Mouse (Mus musculus): Measurements from ENCODE around the gene Maco1. TPM values are rescaled to one million over a fixed set of nuclear protein-coding genes. Genes with fewer than 3 reads are reported as not detected.
A peak's percentile ranks its signal among the peaks of the same experiment; 100 is the strongest.

The Maco1 gene
- polyA plus RNA-seq, 1 experiment from 2014 or later = 43.5 TPM

GRCm38 (mm10) chr4:134876171-134876570 is 23.0 kb upstream of the Maco1 start:
- WGBS = 74% methylated on average over 9 of the region's 9 CpGs
- H3K4me3 ChIP-seq (ENCODE audit: low read length) = no peak overlapping the region
- no peak overlapping the region for H3K9ac ChIP-seq (ENCODE audit: low read depth, low read length)
- H3K36me3 ChIP-seq (ENCODE audit: control insufficient read depth, insufficient read depth, low read length) = no peaks in the 10 kb centered on the region
- ATAC-seq (ENCODE audit: low FRiP score, low TSS enrichment) = no peak
- no peak overlapping the region for H3K4me2 ChIP-seq (replicated peaks; ENCODE audit: low read depth, low read length)
- H3K27me3 ChIP-seq (ENCODE audit: control insufficient read depth, insufficient read depth, low read length) = no peaks in the 10 kb centered on the region
- peaks cover 8% of the 10 kb centered on the region; the same call in 1 of the 2 replicates for H3K4me1 ChIP-seq (ENCODE audit: control insufficient read depth, insufficient read depth, low read length)
- no peak overlapping the region for H3K27ac ChIP-seq (ENCODE audit: low read depth, low read length)
- no peaks in the 10 kb centered on the region for H3K9me3 ChIP-seq (ENCODE audit: control insufficient read depth, low read length)

DNA sequence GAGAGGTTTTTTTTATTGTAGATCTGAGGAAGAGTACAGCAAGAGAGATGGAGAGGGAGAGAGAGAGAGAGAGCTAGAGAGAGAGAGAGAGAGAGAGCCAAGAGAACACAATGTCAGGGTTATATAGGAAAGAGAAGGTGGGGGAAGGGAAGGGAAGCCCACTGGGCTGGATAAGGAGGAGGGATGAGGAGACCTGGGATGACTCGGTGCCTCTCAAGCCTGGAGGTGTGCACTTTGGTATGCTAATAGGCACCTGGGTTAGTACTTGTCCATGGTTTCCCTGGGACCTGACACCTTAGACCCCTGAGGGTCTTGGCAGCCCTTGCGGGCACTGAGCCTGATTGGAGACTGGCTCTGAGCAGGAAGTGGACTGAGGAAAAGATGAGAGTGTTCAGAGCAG is 18.8 kb upstream of the Maco1 start:
- H3K9me3 ChIP-seq (ENCODE audit: control insufficient read depth, low read length) = no peaks in the 10 kb centered on the region
- no peaks in the 10 kb centered on the region for H3K36me3 ChIP-seq (ENCODE audit: control insufficient read depth, insufficient read depth, low read length)
- H3K4me3 ChIP-seq (ENCODE audit: low read length) = no peak overlapping the region
- peaks cover 9% of the 10 kb centered on the region for H3K4me1 ChIP-seq (ENCODE audit: control insufficient read depth, insufficient read depth, low read length)
- no peak overlapping the region for H3K9ac ChIP-seq (ENCODE audit: low read depth, low read length)
- no peak for ATAC-seq (ENCODE audit: low FRiP score, low TSS enrichment)
- H3K27me3 ChIP-seq (ENCODE audit: control insufficient read depth, insufficient read depth, low read length) = peaks cover 10% of the 10 kb centered on the region
- H3K4me2 ChIP-seq (replicated peaks; ENCODE audit: low read depth, low read length) = no peak overlapping the region
- H3K27ac ChIP-seq (ENCODE audit: low read depth, low read length) = no peak overlapping the region
- 58% methylated on average over 2 of the region's 2 CpGs for WGBS

GRCm38 (mm10) chr4:134871477-134871876 is 18.3 kb upstream of the Maco1 start:
- H3K4me2 ChIP-seq (replicated peaks; ENCODE audit: low read depth, low read length) = no peak overlapping the region
- peaks cover 10% of the 10 kb centered on the region for H3K27me3 ChIP-seq (ENCODE audit: control insufficient read depth, insufficient read depth, low read length)
- H3K4me1 ChIP-seq (ENCODE audit: control insufficient read depth, insufficient read depth, low read length) = peaks cover 9% of the 10 kb centered on the region
- H3K9ac ChIP-seq (ENCODE audit: low read depth, low read length) = no peak overlapping the region
- 51% methylated on average over 4 of the region's 4 CpGs for WGBS
- no peak for ATAC-seq (ENCODE audit: low FRiP score, low TSS enrichment)
- H3K4me3 ChIP-seq (ENCODE audit: low read length) = no peak overlapping the region
- no peak overlapping the region for H3K27ac ChIP-seq (ENCODE audit: low read depth, low read length)
- H3K36me3 ChIP-seq (ENCODE audit: control insufficient read depth, insufficient read depth, low read length) = no peaks in the 10 kb centered on the region
- no peaks in the 10 kb centered on the region for H3K9me3 ChIP-seq (ENCODE audit: control insufficient read depth, low read length)

DNA sequence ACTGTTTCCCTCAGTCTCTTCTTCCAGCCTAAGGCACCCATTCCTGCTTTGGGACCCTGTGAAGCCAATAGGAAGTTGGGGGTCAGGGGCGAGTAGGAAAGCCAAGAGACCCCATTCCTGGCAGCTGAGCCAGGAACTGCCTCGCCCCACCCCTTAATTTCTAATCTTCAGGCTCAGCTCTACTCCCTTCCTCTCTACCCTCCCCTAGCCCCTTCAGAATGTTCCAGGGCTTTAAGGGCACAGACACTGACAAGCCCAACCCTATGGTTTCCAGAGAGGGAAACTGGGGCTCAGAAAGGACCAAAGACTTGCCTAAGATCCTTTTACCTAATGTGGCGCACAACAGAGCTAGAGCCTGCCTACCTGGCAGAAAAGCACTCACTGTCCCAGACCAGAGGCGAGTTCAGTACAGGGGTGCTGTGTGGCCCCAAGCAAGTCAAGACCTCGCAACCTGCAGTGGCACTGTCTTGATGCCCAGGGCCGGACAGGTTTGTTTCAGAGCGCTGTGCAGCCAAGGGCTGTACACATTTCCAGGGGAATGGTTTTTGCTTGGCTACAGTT is 16.8 kb upstream of the Maco1 start:
- ATAC-seq (ENCODE audit: low FRiP score, low TSS enrichment) = 0 out of 2 replicates have a peak, but pooled peaks have one; percentile 9
- H3K9ac ChIP-seq (ENCODE audit: low read depth, low read length) = peak overlapping the region; percentile 40; the same call in 1 of the 2 replicates
- peak overlapping the region; percentile 29 for H3K4me2 ChIP-seq (replicated peaks; ENCODE audit: low read depth, low read length)
- peaks cover 10% of the 10 kb centered on the region for H3K27me3 ChIP-seq (ENCODE audit: control insufficient read depth, insufficient read depth, low read length)
- H3K36me3 ChIP-seq (ENCODE audit: control insufficient read depth, insufficient read depth, low read length) = no peaks in the 10 kb centered on the region
- peaks cover 9% of the 10 kb centered on the region for H3K4me1 ChIP-seq (ENCODE audit: control insufficient read depth, insufficient read depth, low read length)
- no peak overlapping the region for H3K27ac ChIP-seq (ENCODE audit: low read depth, low read length)
- H3K9me3 ChIP-seq (ENCODE audit: control insufficient read depth, low read length) = no peaks in the 10 kb centered on the region
- 0 out of 2 replicates have a peak overlapping the region, but pooled peaks have one; percentile 2 for H3K4me3 ChIP-seq (ENCODE audit: low read length)
- WGBS = 54% methylated on average over 7 of the region's 7 CpGs

DNA sequence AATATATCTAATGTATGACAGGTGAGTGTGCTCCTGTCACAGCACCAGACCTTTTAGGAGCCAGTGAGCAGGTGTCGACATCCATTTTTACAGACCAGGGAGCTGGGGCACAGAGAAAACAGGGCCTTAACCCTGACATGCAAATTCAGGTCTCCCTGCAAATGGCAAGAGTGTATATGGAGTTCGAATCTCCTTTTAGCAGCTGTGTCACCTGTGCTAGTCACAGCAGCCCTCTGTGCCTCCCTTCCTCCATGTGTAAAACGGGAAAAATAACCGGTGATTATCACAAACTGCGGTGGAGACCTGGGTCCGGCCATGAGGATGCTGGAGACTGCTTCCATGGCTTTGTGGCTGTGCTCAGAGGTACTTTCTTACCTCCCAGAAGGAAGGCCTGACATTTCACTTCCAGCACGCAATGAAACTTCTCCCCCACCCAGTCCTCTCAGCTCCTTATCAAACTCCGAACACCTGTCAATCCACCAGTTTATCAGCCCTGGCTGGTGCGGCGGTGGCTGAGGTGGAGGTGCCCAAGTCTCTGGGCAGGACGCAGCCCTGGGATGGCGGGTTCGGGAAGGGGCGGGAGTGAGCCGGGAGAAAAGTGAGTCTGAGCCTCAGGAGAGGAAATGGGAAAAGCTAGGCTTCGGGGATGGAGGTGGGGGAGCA is 16.1 kb upstream of the Maco1 start:
- Histone ChIP-seq H3K4me3 (ENCODE audit: low read length) (0 out of 2 replicates have a peak overlapping the region, but pooled peaks have one; percentile 2), H3K9ac (ENCODE audit: low read depth, low read length) (peak overlapping the region; percentile 40), H3K27me3 (ENCODE audit: control insufficient read depth, insufficient read depth, low read length) (peaks cover 10% of the 10 kb centered on the region), H3K4me1 (ENCODE audit: control insufficient read depth, insufficient read depth, low read length) (peaks cover 9% of the 10 kb centered on the region), H3K9me3 (ENCODE audit: control insufficient read depth, low read length) (no peaks in the 10 kb centered on the region), H3K4me2 (replicated peaks; ENCODE audit: low read depth, low read length) (peak overlapping the region; percentile 29), H3K36me3 (ENCODE audit: control insufficient read depth, insufficient read depth, low read length) (no peaks in the 10 kb centered on the region), H3K27ac (ENCODE audit: low read depth, low read length) (no peak overlapping the region)
- 11% methylated on average over 16 of the region's 16 CpGs for WGBS
- ATAC-seq (ENCODE audit: low FRiP score, low TSS enrichment) = peak; percentile 49; the same call in 1 of the 2 replicates

DNA sequence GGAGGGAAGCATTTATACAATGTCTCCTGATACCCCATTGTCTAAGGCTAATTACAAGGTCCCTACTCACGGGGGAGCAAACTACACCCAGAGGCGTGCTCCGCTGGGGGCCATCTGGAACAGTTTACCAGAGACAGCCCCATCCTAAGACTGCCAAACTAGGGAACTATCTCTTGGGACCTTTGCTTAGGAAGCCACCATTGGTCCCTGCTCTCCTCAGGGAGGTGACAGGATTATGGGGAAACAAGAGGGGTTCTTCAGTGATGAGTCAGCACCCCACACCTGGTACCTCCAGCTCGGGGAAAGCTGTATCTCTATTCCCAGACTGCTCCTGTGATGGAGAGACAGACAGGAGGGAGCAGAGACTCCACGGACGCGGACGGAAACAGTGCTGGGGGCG is 15.3 kb upstream of the Maco1 start:
- no peak overlapping the region for H3K27ac ChIP-seq (ENCODE audit: low read depth, low read length)

DNA sequence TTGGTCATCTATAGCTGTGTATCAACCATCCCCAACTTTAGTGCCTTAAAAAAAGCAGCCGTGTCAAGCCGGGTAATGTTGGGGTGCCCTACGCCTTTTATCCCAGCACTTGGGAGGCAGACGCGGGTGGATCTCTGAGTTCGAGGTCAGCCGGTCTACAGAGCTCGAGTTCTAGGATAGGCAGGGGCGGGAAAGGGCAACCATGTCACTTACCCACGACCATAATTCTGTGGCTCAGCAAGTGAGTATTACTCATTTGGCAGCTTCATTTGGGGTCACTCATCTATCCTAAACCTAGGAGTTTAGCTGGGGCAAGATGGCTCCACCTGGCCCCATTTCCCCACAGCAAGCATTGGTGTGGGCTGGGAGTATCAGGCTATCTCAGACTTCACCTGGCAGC is 14.9 kb upstream of the Maco1 start:
- Histone ChIP-seq H3K27me3 (ENCODE audit: control insufficient read depth, insufficient read depth, low read length) (peaks cover 10% of the 10 kb centered on the region), H3K4me3 (ENCODE audit: low read length) (no peak overlapping the region), H3K4me2 (replicated peaks; ENCODE audit: low read depth, low read length) (no peak overlapping the region), H3K9ac (ENCODE audit: low read depth, low read length) (no peak overlapping the region), H3K4me1 (ENCODE audit: control insufficient read depth, insufficient read depth, low read length) (peaks cover 9% of the 10 kb centered on the region), H3K27ac (ENCODE audit: low read depth, low read length) (no peak overlapping the region), H3K36me3 (ENCODE audit: control insufficient read depth, insufficient read depth, low read length) (no peaks in the 10 kb centered on the region), H3K9me3 (ENCODE audit: control insufficient read depth, low read length) (no peaks in the 10 kb centered on the region)
- WGBS = 86% methylated on average over 10 of the region's 10 CpGs
- no peak for ATAC-seq (ENCODE audit: low FRiP score, low TSS enrichment)

More for the DNA sequence above, 15.3 kb upstream of the Maco1 start:
- Histone ChIP-seq H3K9ac (ENCODE audit: low read depth, low read length) (no peak overlapping the region), H3K27me3 (ENCODE audit: control insufficient read depth, insufficient read depth, low read length) (peaks cover 10% of the 10 kb centered on the region), H3K36me3 (ENCODE audit: control insufficient read depth, insufficient read depth, low read length) (no peaks in the 10 kb centered on the region), H3K4me3 (ENCODE audit: low read length) (no peak overlapping the region), H3K9me3 (ENCODE audit: control insufficient read depth, low read length) (no peaks in the 10 kb centered on the region), H3K4me2 (replicated peaks; ENCODE audit: low read depth, low read length) (no peak overlapping the region), H3K4me1 (ENCODE audit: control insufficient read depth, insufficient read depth, low read length) (peaks cover 9% of the 10 kb centered on the region)
- no peak for ATAC-seq (ENCODE audit: low FRiP score, low TSS enrichment)
- 22% methylated on average over 9 of the region's 9 CpGs for WGBS

GRCm38 (mm10) chr4:134867661-134868060 is 14.5 kb upstream of the Maco1 start:
- WGBS = 90% methylated on average over 8 of the region's 8 CpGs

GRCm38 (mm10) chr4:134867213-134867612 is 14.1 kb upstream of the Maco1 start:
- no peaks in the 10 kb centered on the region for H3K36me3 ChIP-seq (ENCODE audit: control insufficient read depth, insufficient read depth, low read length)
- H3K27ac ChIP-seq (ENCODE audit: low read depth, low read length) = no peak overlapping the region
- ATAC-seq (ENCODE audit: low FRiP score, low TSS enrichment) = no peak
- no peak overlapping the region for H3K4me3 ChIP-seq (ENCODE audit: low read length)
- no peak overlapping the region for H3K9ac ChIP-seq (ENCODE audit: low read depth, low read length)
- peaks cover 9% of the 10 kb centered on the region for H3K4me1 ChIP-seq (ENCODE audit: control insufficient read depth, insufficient read depth, low read length)
- H3K4me2 ChIP-seq (replicated peaks; ENCODE audit: low read depth, low read length) = no peak overlapping the region
- WGBS = 85% methylated on average over 8 of the region's 8 CpGs
- peaks cover 10% of the 10 kb centered on the region for H3K27me3 ChIP-seq (ENCODE audit: control insufficient read depth, insufficient read depth, low read length)
- H3K9me3 ChIP-seq (ENCODE audit: control insufficient read depth, low read length) = no peaks in the 10 kb centered on the region

More at GRCm38 (mm10) chr4:134867661-134868060, 14.5 kb upstream of the Maco1 start:
- Histone ChIP-seq H3K27me3 (ENCODE audit: control insufficient read depth, insufficient read depth, low read length) (peaks cover 10% of the 10 kb centered on the region), H3K9ac (ENCODE audit: low read depth, low read length) (no peak overlapping the region), H3K4me1 (ENCODE audit: control insufficient read depth, insufficient read depth, low read length) (peaks cover 9% of the 10 kb centered on the region), H3K27ac (ENCODE audit: low read depth, low read length) (no peak overlapping the region), H3K36me3 (ENCODE audit: control insufficient read depth, insufficient read depth, low read length) (no peaks in the 10 kb centered on the region), H3K9me3 (ENCODE audit: control insufficient read depth, low read length) (no peaks in the 10 kb centered on the region), H3K4me2 (replicated peaks; ENCODE audit: low read depth, low read length) (no peak overlapping the region), H3K4me3 (ENCODE audit: low read length) (no peak overlapping the region)
- ATAC-seq (ENCODE audit: low FRiP score, low TSS enrichment) = no peak
